ENCODE assay signal across 17 mouse cellular contexts in the genomic region with DNA sequence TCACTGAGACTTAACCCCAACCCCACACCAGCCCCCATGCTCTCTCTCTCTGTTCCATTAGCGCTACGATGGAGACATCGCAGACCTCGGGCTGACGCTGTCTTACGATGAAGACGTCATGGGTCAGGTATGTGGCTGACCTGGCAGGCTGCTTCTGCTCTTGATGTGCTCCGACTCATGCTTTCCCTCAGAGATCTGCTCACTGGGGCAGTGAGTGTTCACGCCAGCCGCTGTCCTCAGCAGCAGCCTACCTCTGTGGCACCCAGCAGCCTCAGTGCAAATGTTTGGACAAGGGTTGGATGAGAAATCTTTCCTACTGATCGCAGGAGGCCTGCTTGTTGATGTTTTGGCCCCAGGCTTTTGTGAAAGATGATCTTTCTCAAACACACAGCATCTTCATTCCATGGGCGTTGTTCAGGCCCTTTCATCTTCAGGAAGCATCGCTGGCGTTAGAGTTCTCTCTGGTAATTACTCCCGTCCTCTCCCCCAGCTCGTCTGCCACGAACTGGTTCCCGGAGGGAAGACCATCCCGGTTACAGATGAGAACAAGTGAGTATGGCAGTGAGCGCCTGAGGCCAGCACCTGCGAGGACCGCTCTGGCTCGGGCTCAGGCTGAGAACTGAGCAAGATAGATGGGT. TPM values are rescaled to one million over a fixed set of nuclear protein-coding genes. Genes with fewer than 3 reads are reported as not detected.
DNase-seq lines count a peak whose midpoint lies in the region; ATAC-seq and TF ChIP-seq lines count a peak whose summit lies in the region.
"Had no signal": no experiment of that assay in that cellular context is flagged by ENCODE, and none has a peak within 500 bp of the region (broad histone marks: within the 10 kb centered on the region; RNA-seq: fewer than 3 reads in every experiment).

No protein-coding gene starts in this region.

- H3K27me3 ChIP-seq in heart, embryonic 13.5 days (replicated peaks): no peaks in the 10 kb centered on the region
- H3K27me3 ChIP-seq in Patski: no peaks in the 10 kb centered on the region
- H3K27me3 ChIP-seq: embryonic facial prominence, embryonic 15.5 days; forebrain, embryonic 13.5 days; hindbrain, embryonic 15.5 days had no signal

- H3K9ac ChIP-seq in heart, embryonic 13.5 days: peak overlapping the region; percentile 24; the same call in 1 of the 2 replicates
- H3K9ac ChIP-seq: embryonic facial prominence, embryonic 15.5 days; forebrain, embryonic 13.5 days; hindbrain, embryonic 15.5 days; liver, embryonic 14.5 days had no signal

- no peaks in the 10 kb centered on the region for H3K9me3 ChIP-seq in heart, embryonic 13.5 days
- H3K9me3 ChIP-seq: embryonic facial prominence, embryonic 15.5 days; forebrain, embryonic 13.5 days; hindbrain, embryonic 15.5 days had no signal

- no peak for DNase-seq in heart, adult 8-10 months (ENCODE audit: low spot score)
- DNase-seq in Patski (ENCODE audit: low read depth, low spot score): no peak
- peak; percentile 47 for DNase-seq in lung, postnatal 25 days (ENCODE audit: low spot score)
- no peak for DNase-seq in spleen, postnatal 14 days (ENCODE audit: low spot score in 2 of 2)
- DNase-seq in ovary, adult 18-20 months (ENCODE audit: low spot score): no peak
- no peak for DNase-seq in layer of hippocampus, postnatal 10 days (ENCODE audit: low spot score in 2 of 2)
- DNase-seq: adrenal gland, adult 2 months; cerebellum, adult 8-10 months; layer of hippocampus, adult 9-11 months; left cerebral cortex, postnatal 4 days; retina, postnatal 1 day had no signal

- no peak for TF ChIP-seq CTCF in Patski (IDR thresholded peaks at IDR 0.05)
- TF ChIP-seq CTCF in embryonic fibroblast, embryonic 13.5 days (IDR thresholded peaks at IDR 0.05; ENCODE audit: borderline replicate concordance, insufficient read depth, low read length): no peak

- peaks cover 93% of the 10 kb centered on the region for H3K36me3 ChIP-seq in heart, embryonic 13.5 days

- 62% methylated on average over 23 of the region's 23 CpGs for WGBS in heart, embryonic 13.5 days

- CTCF ChIA-PET in Patski (lab: Charles Lee): interaction anchor here (0.9 to 1.1 kb wide), 2 partner anchors 30 to 48 kb away, joined by 3 read pairs; no protein-coding TSS in a partner anchor

- in situ Hi-C loops in Patski (cut with MboI; ENCODE audit: low pct_unique_long_range_greater_than_20kb): no loop called here

- no peak overlapping the region for H3K4me3 ChIP-seq in heart, embryonic 13.5 days
- no peak overlapping the region for H3K4me3 ChIP-seq in embryonic fibroblast, embryonic 13.5 days (ENCODE audit: insufficient read depth, low read length)
- H3K4me3 ChIP-seq: embryonic facial prominence, embryonic 15.5 days; forebrain, embryonic 13.5 days; hindbrain, embryonic 15.5 days had no signal

- no peak for ATAC-seq in heart, embryonic 13.5 days (ENCODE audit: extremely low read depth, insufficient number of reproducible peaks, low FRiP score, low TSS enrichment)
- peak; percentile 60 for ATAC-seq in Patski
- ATAC-seq: forebrain, embryonic 13.5 days had no signal

- no peak for TF ChIP-seq POLR2A in embryonic fibroblast, embryonic 13.5 days (IDR thresholded peaks at IDR 0.05; ENCODE audit: low read depth, low read length)

- peaks cover 32% of the 10 kb centered on the region for H3K4me1 ChIP-seq in heart, embryonic 13.5 days
- peaks cover 22% of the 10 kb centered on the region for H3K4me1 ChIP-seq in embryonic fibroblast, embryonic 13.5 days (ENCODE audit: control insufficient read depth, insufficient read depth, low read length)
- H3K4me1 ChIP-seq: forebrain, embryonic 13.5 days; hindbrain, embryonic 15.5 days had no signal

- no peak overlapping the region for H3K4me2 ChIP-seq in heart, embryonic 13.5 days
- H3K4me2 ChIP-seq: embryonic facial prominence, embryonic 15.5 days; forebrain, embryonic 13.5 days; hindbrain, embryonic 15.5 days had no signal

- H3K27ac ChIP-seq in heart, embryonic 13.5 days (replicated peaks): peak overlapping the region; percentile 61
- peak overlapping the region; percentile 47; the same call in 1 of the 2 replicates for H3K27ac ChIP-seq in embryonic fibroblast, embryonic 13.5 days (ENCODE audit: insufficient read depth, low read length)
- H3K27ac ChIP-seq: embryonic facial prominence, embryonic 15.5 days; forebrain, embryonic 13.5 days; hindbrain, embryonic 15.5 days; liver, embryonic 14.5 days had no signal

- POLR2A ChIA-PET in Patski (lab: Charles Lee): interaction anchor here (0.8 kb wide), 1 partner anchor 40 kb away, joined by 3 read pairs; no protein-coding TSS in a partner anchor

RNA-seq across cellular contexts. Expression of gene Mmab, which starts 31.4 kb away (rescaled TPM):
- 22.8 and 24.4 TPM in 2 replicates for polyA plus RNA-seq in heart, embryonic 13.5 days (2015; fragmentation: Nextera tagmentation; extraction: Ambion mirVana)
- total RNA-seq in heart, adult 8-10 months (2022): 10 to 100 TPM; 26.8 to 32.6 (median 27.5) TPM
- 37.0 TPM for polyA plus RNA-seq in Patski (2021)
- 18.7 and 24.1 TPM in 2 replicates for polyA plus RNA-seq in embryonic fibroblast, embryonic 13.5 days (2011; ENCODE audit: insufficient read length, low read depth, missing spikeins)
- 10 to 100 TPM; 22.0 to 24.4 TPM for total RNA-seq in layer of hippocampus, postnatal 10 days (2021)

RNA-seq across cellular contexts. Expression of gene Mvk, which starts 31.6 kb away (rescaled TPM):
- 20.1 and 21.0 TPM in 2 replicates for polyA plus RNA-seq in heart, embryonic 13.5 days (2015; fragmentation: Nextera tagmentation; extraction: Ambion mirVana)
- 10 to 100 TPM in 2 of 4 experiments, 1 to 10 TPM in 2; 8.3 to 12.7 (median 10.8) TPM for total RNA-seq in heart, adult 8-10 months (2022)
- polyA plus RNA-seq in Patski (2021): 28.4 TPM
- polyA plus RNA-seq in embryonic fibroblast, embryonic 13.5 days (2011; ENCODE audit: insufficient read length, low read depth, missing spikeins): 24.4 and 26.3 TPM in 2 replicates
- total RNA-seq in layer of hippocampus, postnatal 10 days (2021): 10 to 100 TPM; 52.6 to 54.6 TPM

RNA-seq across cellular contexts. Expression of gene Ube3b, which starts 32.1 kb away (rescaled TPM):
- polyA plus RNA-seq in heart, embryonic 13.5 days (2015; fragmentation: Nextera tagmentation; extraction: Ambion mirVana): 37.6 and 41.1 TPM in 2 replicates
- 100 to 1,000 TPM in 3 of 4 experiments, 10 to 100 TPM in 1; 98.7 to 113 (median 104) TPM for total RNA-seq in heart, adult 8-10 months (2022)
- polyA plus RNA-seq in Patski (2021): 98.6 TPM
- polyA plus RNA-seq in embryonic fibroblast, embryonic 13.5 days (2011; ENCODE audit: insufficient read length, low read depth, missing spikeins): 45.5 and 45.7 TPM in 2 replicates
- 10 to 100 TPM; 69.1 to 83.7 TPM for total RNA-seq in layer of hippocampus, postnatal 10 days (2021)

RNA-seq across cellular contexts. Expression of gene Kctd10, which starts 32.2 kb away (rescaled TPM):
- 87.9 and 93.7 TPM in 2 replicates for polyA plus RNA-seq in heart, embryonic 13.5 days (2015; fragmentation: Nextera tagmentation; extraction: Ambion mirVana)
- total RNA-seq in heart, adult 8-10 months (2022): 10 to 100 TPM; 39.6 to 55.1 (median 44.7) TPM
- polyA plus RNA-seq in Patski (2021): 98.6 TPM
- polyA plus RNA-seq in embryonic fibroblast, embryonic 13.5 days (2011; ENCODE audit: insufficient read length, low read depth, missing spikeins): 165 and 206 TPM in 2 replicates
- total RNA-seq in layer of hippocampus, postnatal 10 days (2021): 10 to 100 TPM; 45.1 to 45.9 TPM
